Mouse (Mus musculus): Measurements from ENCODE around the gene Ugt2a2.
"Not testable (repeated sequence)": the region's sequence is repeated elsewhere in the genome, so short reads cannot be mapped to it uniquely, and the experiment has no call there.

The Ugt2a2 gene

GRCm38 (mm10) chr5:87482160-87482559 is at the start of gene Ugt2a2:
Gene Ugt2a2 (minus strand): TSS chr5:87482260.
- no peak for DNase-seq

- not testable (repeated sequence) for DNase-seq
Observed at GRCm38 (mm10) chr5:87523561-87523960, 41.5 kb upstream of the Ugt2a2 start.

GRCm38 (mm10) chr5:87505776-87506458 is 23.9 kb upstream of the Ugt2a2 start:
- DNase-seq = no peak

- DNase-seq = no peak
Observed at GRCm38 (mm10) chr5:87502687-87503086, 20.6 kb upstream of the Ugt2a2 start.

GRCm38 (mm10) chr5:87499341-87499740 is 17.3 kb upstream of the Ugt2a2 start:
- no peak for DNase-seq

GRCm38 (mm10) chr5:87498936-87499335 is 16.9 kb upstream of the Ugt2a2 start:
- no peak for DNase-seq

GRCm38 (mm10) chr5:87490771-87491170 is 8.7 kb upstream of the Ugt2a2 start, which contains the start of gene Ugt2a1:
Gene Ugt2a1 (minus strand): TSS chr5:87490871.
- DNase-seq = no peak

- not testable (repeated sequence) for DNase-seq
Observed at GRCm38 (mm10) chr5:87486706-87487105, 4.6 kb upstream of the Ugt2a2 start, which contains the start of gene Gm43638. Gene Gm43638 (minus strand): TSS chr5:87486806.

- DNase-seq = no peak
Observed at GRCm38 (mm10) chr5:87458810-87459209, 23.2 kb downstream of the Ugt2a2 start.

GRCm38 (mm10) chr5:87457701-87458100 is 24.4 kb downstream of the Ugt2a2 start:
- no peak for DNase-seq

- DNase-seq = no peak
Observed at GRCm38 (mm10) chr5:87456216-87456850, 25.7 kb downstream of the Ugt2a2 start.

- DNase-seq = no peak
Observed at GRCm38 (mm10) chr5:87455519-87455918, 26.5 kb downstream of the Ugt2a2 start.

GRCm38 (mm10) chr5:87452514-87452913 is 29.5 kb downstream of the Ugt2a2 start:
- not testable (repeated sequence) for DNase-seq

GRCm38 (mm10) chr5:87436264-87436663 is 45.8 kb downstream of the Ugt2a2 start:
- no peak for DNase-seq

- no peak for DNase-seq
Observed at GRCm38 (mm10) chr5:87425676-87426075, 56.4 kb downstream of the Ugt2a2 start.

- DNase-seq = not testable (repeated sequence)
Observed at GRCm38 (mm10) chr5:87424041-87424440, 58.0 kb downstream of the Ugt2a2 start, which contains the start of gene Ugt2b38. Gene Ugt2b38 (minus strand): TSS chr5:87424203.

Data from cerebellum, adult 8-10 months (tissue).